Mouse (Mus musculus): ENCODE measurements at regions not wholly inside any gene's neighbourhood (a gene's known extent, or its start where the extent isn't known, plus 50 kb on each side); places are given as distances from the start of the nearest gene placed in this dataset.

DNA sequence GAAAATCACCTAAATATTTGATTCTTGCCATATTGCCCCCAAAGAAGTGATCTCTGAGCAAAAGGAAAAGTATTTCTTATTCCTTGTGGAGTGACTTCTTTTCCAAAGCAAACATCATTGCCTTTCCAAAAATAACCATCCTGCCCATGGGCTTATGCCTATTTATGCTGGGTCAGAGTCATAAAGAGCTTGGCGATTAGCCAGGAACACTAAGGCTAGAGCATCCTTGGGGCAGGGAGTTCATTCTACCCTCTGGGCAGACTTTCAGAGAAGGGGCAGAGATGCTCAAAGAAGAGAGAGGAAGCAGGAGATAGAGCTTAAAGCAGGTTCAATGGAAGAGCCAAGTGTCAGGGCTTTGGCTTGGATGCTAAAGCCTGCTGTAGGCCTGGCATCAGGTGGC, 203.1 kb upstream of the Gmds start:
- DNase-seq: no peak

- no peak for DNase-seq
Measured at GRCm38 (mm10) chr13:32536241-32536640, 197.7 kb upstream of the Gmds start.

DNA sequence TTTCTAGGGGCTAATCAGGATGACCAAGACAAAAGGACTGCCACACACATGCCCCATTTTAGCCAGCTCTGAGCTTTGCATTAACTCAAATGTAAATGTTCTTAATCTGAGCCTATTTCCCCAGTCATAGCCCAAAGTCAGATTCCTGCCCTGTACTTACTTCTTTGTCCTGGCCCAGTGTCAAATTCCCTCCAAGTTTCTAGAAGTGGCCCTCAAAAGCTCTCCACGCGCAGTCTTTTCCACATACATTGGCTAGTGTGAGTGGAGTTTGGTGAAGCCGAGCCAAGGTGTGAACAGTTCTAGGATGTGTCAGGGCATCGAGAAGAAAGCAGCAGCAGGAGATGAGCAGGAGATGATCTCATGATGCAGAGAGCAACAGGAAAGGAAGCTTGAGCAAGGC, 197.1 kb upstream of the Gmds start:
- DNase-seq: no peak

GRCm38 (mm10) chr13:32530926-32531512, 192.5 kb upstream of the Gmds start:
- DNase-seq: no peak

GRCm38 (mm10) chr13:32518611-32519344, 180.2 kb upstream of the Gmds start:
- no peak for DNase-seq

DNA sequence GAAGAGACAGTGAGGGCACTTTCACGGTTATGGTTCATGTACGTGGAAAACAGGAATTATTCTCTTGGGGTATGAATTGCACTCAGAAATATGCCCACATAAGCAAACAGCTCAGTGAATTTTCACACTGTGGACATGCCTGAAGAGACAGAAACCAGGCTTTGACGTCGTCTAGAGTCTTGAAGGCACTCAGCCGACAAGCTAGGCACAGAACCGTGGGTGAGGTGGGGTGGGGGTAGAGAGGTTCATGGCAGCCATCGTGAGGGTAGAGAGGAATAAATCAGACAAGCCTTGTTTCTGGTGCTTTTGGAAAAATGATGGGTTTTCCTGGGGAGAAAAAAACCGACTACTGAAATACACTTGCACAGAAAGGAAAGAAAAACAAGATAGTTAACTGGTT, 179.0 kb upstream of the Gmds start:
- DNase-seq: no peak

- DNase-seq: no peak
Measured at GRCm38 (mm10) chr13:32509231-32510023, 170.9 kb upstream of the Gmds start.

- no peak for DNase-seq
Measured at GRCm38 (mm10) chr13:32508447-32508846, 169.9 kb upstream of the Gmds start.

DNA sequence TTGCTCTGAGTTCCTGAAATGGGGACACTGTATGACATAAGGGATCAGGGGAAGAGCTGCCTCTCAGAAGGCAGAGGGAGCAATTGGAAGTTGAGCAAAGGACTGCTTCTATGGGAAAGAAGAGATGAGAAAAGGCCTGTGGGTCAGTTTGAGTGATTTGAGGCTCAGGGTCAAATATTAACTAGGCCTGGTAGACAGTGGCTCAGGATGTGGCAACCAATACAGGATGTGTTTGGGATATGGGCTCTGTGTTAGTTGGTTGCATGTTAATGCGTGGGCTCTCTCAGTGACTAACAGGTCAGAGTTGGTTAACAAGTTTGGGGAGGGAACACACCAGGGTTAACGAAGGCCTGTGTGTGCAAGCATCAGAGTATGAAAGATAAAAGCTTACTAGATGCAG, 169.3 kb upstream of the Gmds start:
- DNase-seq: no peak

DNA sequence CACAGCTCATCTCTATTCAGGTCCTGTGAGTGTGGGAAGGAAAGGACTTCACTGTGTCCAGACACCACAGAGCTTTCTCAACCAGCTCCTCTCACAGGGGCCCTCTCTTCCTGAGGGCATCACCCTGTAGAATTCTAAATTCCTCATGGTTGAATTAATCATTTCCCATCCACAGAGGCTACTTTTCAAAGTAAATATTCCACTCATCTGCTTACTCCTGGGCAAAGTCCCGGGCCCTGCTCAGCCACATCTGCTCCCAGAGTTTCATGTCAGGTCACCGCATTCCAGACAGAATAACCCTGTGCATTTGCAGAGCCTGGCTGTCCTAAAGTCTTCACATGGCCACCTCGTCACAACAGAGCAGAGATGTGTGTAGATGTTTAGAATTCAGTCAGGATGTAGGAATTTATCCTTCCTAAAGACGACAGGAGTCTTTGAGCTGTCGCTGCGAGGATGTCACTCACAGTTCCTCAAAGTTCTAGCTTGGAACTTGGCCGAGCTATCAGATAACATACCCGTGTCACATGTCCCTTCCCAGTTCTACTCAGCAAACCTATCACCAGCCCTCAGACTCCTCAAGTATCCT, 159.8 kb upstream of the Gmds start:
- DNase-seq: no peak

- DNase-seq: no peak
Measured at GRCm38 (mm10) chr13:32496263-32496662, 157.7 kb upstream of the Gmds start.

DNA sequence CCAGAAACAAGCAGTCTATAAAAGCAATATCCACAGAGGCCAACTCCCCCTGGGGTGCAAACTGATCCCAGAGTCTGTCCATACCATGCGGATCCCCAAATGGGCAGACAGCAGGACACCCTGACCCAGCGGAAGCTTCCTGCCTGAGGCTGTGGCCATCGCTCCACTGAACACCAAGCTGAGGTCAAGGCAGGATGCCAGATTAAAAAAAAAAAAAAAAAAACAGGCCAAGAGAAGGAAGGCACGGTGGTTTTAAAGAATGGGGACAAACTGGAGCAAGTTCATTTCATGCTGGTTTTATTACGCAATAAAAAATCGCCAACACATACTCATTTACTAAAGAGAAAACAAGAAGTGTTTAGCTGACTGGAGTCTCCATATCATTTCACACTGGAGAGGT, 156.5 kb upstream of the Gmds start:
- peak in 1 of 2 experiments; percentile 7 for DNase-seq

DNA sequence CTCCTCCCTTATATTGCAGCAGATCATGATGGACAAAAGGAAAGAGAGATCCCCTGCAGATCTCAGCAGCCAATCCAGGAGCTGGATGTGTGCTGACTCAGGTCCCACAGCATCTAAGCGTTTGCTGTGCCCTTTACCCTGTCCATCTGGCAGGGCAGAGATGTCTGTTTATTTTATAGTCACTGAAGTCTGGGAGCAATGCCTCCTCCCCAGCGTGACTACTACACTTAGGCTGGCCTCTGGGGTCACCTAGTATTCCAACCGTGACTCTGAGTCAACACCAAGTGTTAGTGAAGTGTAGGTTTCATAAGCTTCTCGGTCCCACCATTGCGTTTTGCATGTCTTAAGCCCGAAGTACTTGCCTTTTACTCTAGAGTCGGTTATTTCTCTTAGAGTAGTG, 155.3 kb upstream of the Gmds start:
- DNase-seq: peak in 1 of 2 experiments; percentile 6

- peak; percentile 65 to 68 for DNase-seq
Measured at GRCm38 (mm10) chr13:32493309-32493708, 154.8 kb upstream of the Gmds start.

GRCm38 (mm10) chr13:32492566-32492965, 154.0 kb upstream of the Gmds start:
- DNase-seq: no peak

DNA sequence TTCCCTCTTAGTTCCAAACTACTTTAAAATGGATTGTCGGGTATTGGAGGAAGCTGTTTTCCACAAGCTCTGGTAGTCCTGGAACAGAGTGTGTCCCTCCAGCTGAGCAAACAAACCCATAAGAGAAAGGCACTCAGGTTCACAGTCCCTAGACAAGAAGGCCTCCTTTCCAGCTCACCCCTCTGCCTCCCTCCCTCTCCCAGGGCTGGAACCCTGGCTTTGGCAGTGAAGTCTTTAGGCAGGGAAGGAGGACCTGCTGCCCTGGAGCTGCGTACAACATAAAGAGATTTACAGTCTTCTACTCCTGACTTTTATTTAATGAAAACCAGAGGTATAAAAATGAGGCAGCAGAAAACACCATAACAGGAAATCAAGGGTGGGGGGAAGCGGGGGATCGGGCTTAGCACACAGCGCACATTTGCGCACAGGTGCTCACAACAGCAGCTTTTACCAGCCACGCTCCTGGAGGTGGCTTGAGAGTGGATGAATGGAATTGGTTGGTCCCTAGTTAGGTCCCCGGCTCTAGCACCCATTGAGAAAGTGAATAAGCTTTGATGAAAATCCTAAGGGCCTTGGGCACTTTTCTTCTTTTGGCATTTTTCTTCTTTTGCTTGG, 143.0 kb upstream of the Gmds start:
- DNase-seq: no peak

- DNase-seq: no peak
Measured at GRCm38 (mm10) chr13:32480029-32480428, 141.5 kb upstream of the Gmds start.

- peak; percentile 11 to 16 for DNase-seq
Measured at GRCm38 (mm10) chr13:32479118-32479818, 140.7 kb upstream of the Gmds start.

DNA sequence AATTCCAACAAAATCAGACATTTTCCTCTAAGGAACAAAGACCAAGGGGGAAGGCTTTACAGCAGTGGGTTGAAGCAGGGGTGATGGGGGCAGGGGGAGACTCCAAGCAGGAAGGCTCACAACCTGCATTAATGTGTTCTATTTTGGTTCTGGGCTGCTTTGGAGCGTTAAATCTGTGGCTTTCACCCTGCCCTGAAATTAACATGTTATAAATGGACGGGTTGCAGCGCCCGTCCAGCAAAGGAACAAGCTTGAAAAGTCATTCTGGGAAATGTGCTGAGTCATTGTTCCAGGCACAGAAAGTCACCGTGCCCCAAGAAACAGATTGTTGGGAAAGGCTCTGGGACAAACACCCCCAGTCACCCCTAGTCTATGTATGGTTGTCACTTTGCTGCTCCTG, 127.2 kb upstream of the Gmds start:
- peak in 1 of 2 experiments; percentile 22 for DNase-seq

GRCm38 (mm10) chr13:32465041-32465682, 126.6 kb upstream of the Gmds start:
- DNase-seq: no peak
